Mouse (Mus musculus) embryonic fibroblast, embryonic 13.5 days (primary cell): ENCODE measurements at regions not wholly inside any gene's neighbourhood (a gene's known extent, or its start where the extent isn't known, plus 50 kb on each side); places are given as distances from the start of the nearest gene placed in this dataset.
"Not testable (repeated sequence)": the region's sequence is repeated elsewhere in the genome, so short reads cannot be mapped to it uniquely, and the experiment has no call there.

ENCODE experiments used
- H3K27ac ChIP-seq: 2 replicates; pipeline ENCODE4 v1.5.1; 2012; ENCODE audit warnings: low read length, control low read depth, inconsistent platforms; ENCODE audit not compliant: insufficient read depth
- H3K4me1 ChIP-seq: 2 replicates; pipeline ENCODE4 v1.6.1; 2011; ENCODE audit warnings: low read length; ENCODE audit not compliant: control insufficient read depth, insufficient read depth
- H3K4me3 ChIP-seq: 2 replicates; pipeline ENCODE4 v1.5.1; 2011; ENCODE audit warnings: mild to moderate bottlenecking, control low read depth, low read length; ENCODE audit not compliant: insufficient read depth

DNA sequence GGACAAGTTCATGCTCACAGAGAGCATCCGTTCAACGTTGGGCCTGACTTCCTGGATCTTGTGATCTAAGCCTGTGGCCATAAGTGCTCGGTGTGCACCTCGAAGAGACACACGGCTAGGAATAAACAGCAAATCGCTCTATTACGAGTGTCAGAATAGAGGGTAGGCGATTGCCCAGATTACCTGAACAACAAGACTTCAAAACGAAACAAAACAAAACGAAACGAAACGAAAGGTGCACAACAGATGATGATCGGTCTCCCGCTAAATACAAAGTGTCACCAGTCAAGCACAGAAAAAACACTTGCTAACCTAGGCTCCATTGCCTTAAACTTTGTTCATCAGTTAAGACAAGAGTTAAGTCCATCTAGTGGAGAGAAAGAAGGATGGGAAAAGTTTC, 67.4 kb downstream of the Pdia4 start:
- not testable (repeated sequence) for H3K27ac ChIP-seq, H3K4me3 ChIP-seq, H3K4me1 ChIP-seq

DNA sequence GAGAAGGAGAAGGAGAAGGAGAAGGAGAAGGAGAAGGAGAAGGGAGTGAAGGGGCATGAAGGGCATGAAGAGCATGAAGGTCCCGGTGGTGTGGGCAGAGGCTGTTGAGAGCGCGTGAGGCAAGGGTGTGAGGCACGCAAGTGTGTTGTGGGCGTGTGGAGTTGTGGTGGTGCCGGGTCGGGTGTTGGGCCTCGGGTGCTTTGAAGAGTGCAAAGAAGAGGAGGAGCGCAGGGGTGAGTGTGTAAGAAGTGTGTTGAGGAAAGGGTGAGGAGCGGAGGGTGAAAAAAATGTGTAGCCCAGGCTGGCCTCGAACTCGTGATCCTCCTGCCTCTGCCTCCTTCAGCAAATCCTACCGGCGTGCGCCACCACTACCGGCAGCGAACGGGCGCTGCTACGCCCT, 69.4 kb downstream of the Pdia4 start:
- H3K4me3 ChIP-seq, H3K4me1 ChIP-seq, H3K27ac ChIP-seq: not testable (repeated sequence)

DNA sequence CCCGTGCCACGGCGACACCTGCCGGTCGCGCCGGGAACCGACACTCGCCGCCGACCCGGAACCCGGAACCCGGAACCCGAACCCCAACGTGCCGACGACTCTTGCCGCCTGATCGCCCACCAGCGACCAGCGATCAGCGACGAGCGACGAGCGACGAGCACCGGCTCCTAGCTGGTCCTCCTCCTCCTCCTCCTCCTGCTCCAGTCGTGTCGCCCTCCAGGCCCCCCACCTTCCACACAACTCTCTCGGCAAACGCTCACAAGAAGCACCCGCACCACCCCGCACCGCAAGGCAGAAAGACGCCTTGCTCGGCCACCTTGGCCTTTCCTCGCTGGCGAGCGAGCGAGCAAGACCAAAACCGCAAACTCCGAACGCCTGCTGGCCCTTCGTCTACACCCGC, 73.0 kb downstream of the Pdia4 start:
- H3K27ac ChIP-seq, H3K4me1 ChIP-seq: not testable (repeated sequence)
- H3K4me3 ChIP-seq: peak overlapping the region; percentile 42

DNA sequence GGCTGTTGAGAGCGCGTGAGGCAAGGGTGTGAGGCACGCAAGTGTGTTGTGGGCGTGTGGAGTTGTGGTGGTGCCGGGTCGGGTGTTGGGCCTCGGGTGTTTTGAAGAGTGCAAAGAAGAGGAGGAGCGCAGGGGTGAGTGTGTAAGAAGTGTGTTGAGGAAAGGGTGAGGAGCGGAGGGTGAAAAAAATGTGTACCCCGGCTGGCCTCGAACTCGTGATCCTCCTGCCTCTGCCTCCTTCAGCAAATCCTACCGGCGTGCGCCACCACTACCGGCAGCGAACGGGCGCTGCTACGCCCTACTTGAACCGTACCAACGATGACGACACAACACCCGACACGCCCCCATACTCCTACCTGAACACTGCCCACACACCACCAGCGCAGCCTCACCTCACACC, 73.5 kb downstream of the Pdia4 start:
- not testable (repeated sequence) for H3K4me3 ChIP-seq, H3K4me1 ChIP-seq, H3K27ac ChIP-seq

DNA sequence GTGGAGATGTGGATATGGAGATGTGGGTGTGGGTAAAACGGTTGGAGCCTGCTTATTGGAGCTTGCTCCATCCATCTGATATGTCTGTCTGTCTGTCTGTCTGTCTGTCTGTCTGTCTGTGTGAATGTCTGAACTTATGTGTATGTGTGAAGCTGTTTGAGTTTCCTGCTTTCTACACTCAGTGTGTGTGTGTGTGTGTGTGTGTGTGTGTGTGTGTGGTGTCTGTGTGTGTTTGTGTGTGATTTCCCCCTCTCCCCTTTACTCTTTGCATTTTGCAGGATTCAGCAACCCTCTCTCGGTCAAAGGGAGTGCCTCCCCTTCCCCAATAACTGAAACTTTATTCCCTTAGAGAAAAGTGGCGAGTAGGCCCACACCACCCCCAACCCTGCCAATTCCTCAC, 75.3 kb downstream of the Pdia4 start:
- not testable (repeated sequence) for H3K27ac ChIP-seq, H3K4me3 ChIP-seq, H3K4me1 ChIP-seq
